Mouse (Mus musculus): ENCODE data around the gene Gfod1. TPM values are rescaled to one million over a fixed set of nuclear protein-coding genes. Genes with fewer than 3 reads are reported as not detected.

Gene Gfod1
- polyA plus RNA-seq, 1 experiment from 2014 or later = 2.4 TPM

- Histone ChIP-seq H3K27ac (replicated peaks) (no peak overlapping the region), H3K9ac (no peak overlapping the region), H3K4me1 (replicated peaks) (peaks cover 21% of the 10 kb centered on the region), H3K27me3 (no peaks in the 10 kb centered on the region), H3K4me3 (no peak overlapping the region), H3K9me3 (no peaks in the 10 kb centered on the region), H3K36me3 (no peaks in the 10 kb centered on the region), H3K4me2 (no peak overlapping the region)
- ATAC-seq (ENCODE audit: low FRiP score, low read depth) = no peak
- 59% methylated on average over 7 of the region's 7 CpGs for WGBS
Observed at GRCm38 (mm10) chr13:43296140-43296805, 7.7 kb downstream of the Gfod1 start.

GRCm38 (mm10) chr13:43295684-43296083 lies 8.3 kb downstream of the Gfod1 start:
- WGBS = 89% methylated on average over 7 of the region's 7 CpGs

GRCm38 (mm10) chr13:43294957-43295590 lies 8.9 kb downstream of the Gfod1 start:
- 62% methylated on average over 7 of the region's 7 CpGs for WGBS

More at GRCm38 (mm10) chr13:43295684-43296083, 8.3 kb downstream of the Gfod1 start:
- no peak overlapping the region for H3K4me3 ChIP-seq
- no peak for ATAC-seq (ENCODE audit: low FRiP score, low read depth)
- H3K36me3 ChIP-seq = no peaks in the 10 kb centered on the region
- peaks cover 15% of the 10 kb centered on the region for H3K4me1 ChIP-seq (replicated peaks)
- no peak overlapping the region for H3K27ac ChIP-seq (replicated peaks)
- no peak overlapping the region for H3K9ac ChIP-seq
- H3K27me3 ChIP-seq = no peaks in the 10 kb centered on the region
- no peaks in the 10 kb centered on the region for H3K9me3 ChIP-seq
- no peak overlapping the region for H3K4me2 ChIP-seq

GRCm38 (mm10) chr13:43292892-43293291 lies 11.1 kb downstream of the Gfod1 start:
- 86% methylated on average over 4 of the region's 4 CpGs for WGBS
- H3K9me3 ChIP-seq = no peaks in the 10 kb centered on the region
- ATAC-seq (ENCODE audit: low FRiP score, low read depth) = no peak

More at GRCm38 (mm10) chr13:43294957-43295590, 8.9 kb downstream of the Gfod1 start:
- H3K9ac ChIP-seq = no peak overlapping the region
- ATAC-seq (ENCODE audit: low FRiP score, low read depth) = no peak
- H3K27me3 ChIP-seq = no peaks in the 10 kb centered on the region
- H3K4me2 ChIP-seq = no peak overlapping the region
- peaks cover 9% of the 10 kb centered on the region for H3K4me1 ChIP-seq (replicated peaks)
- no peaks in the 10 kb centered on the region for H3K9me3 ChIP-seq
- H3K36me3 ChIP-seq = no peaks in the 10 kb centered on the region
- no peak overlapping the region for H3K4me3 ChIP-seq
- H3K27ac ChIP-seq (replicated peaks) = no peak overlapping the region

GRCm38 (mm10) chr13:43289076-43289475 lies 14.9 kb downstream of the Gfod1 start:
- no peaks in the 10 kb centered on the region for H3K27me3 ChIP-seq
- H3K4me3 ChIP-seq = no peak overlapping the region
- peak overlapping the region; percentile 55 for H3K27ac ChIP-seq (replicated peaks)
- WGBS = 43% methylated on average over 6 of the region's 6 CpGs
- H3K9me3 ChIP-seq = no peaks in the 10 kb centered on the region
- H3K4me1 ChIP-seq (replicated peaks) = peaks cover 16% of the 10 kb centered on the region
- ATAC-seq (ENCODE audit: low FRiP score, low read depth) = no peak; the same call in 1 of the 2 replicates
- no peak overlapping the region for H3K9ac ChIP-seq
- H3K36me3 ChIP-seq = no peaks in the 10 kb centered on the region
- H3K4me2 ChIP-seq = no peak overlapping the region

More at GRCm38 (mm10) chr13:43292892-43293291, 11.1 kb downstream of the Gfod1 start:
- H3K27me3 ChIP-seq = no peaks in the 10 kb centered on the region
- H3K27ac ChIP-seq (replicated peaks) = no peak overlapping the region
- H3K4me2 ChIP-seq = no peak overlapping the region
- no peak overlapping the region for H3K4me3 ChIP-seq
- no peak overlapping the region for H3K9ac ChIP-seq
- H3K4me1 ChIP-seq (replicated peaks) = peaks cover 16% of the 10 kb centered on the region
- no peaks in the 10 kb centered on the region for H3K36me3 ChIP-seq

GRCm38 (mm10) chr13:43288444-43288843 lies 15.5 kb downstream of the Gfod1 start:
- H3K9ac ChIP-seq = no peak overlapping the region
- peaks cover 16% of the 10 kb centered on the region for H3K4me1 ChIP-seq (replicated peaks)
- H3K4me2 ChIP-seq = no peak overlapping the region
- H3K9me3 ChIP-seq = no peaks in the 10 kb centered on the region
- H3K36me3 ChIP-seq = no peaks in the 10 kb centered on the region
- WGBS = 40% methylated on average over 4 of the region's 4 CpGs
- H3K27ac ChIP-seq (replicated peaks) = peak overlapping the region; percentile 28; the same call in 1 of the 2 replicates
- no peak overlapping the region for H3K4me3 ChIP-seq
- ATAC-seq (ENCODE audit: low FRiP score, low read depth) = no peak
- no peaks in the 10 kb centered on the region for H3K27me3 ChIP-seq

GRCm38 (mm10) chr13:43288026-43288425 lies 15.9 kb downstream of the Gfod1 start:
- no peak for ATAC-seq (ENCODE audit: low FRiP score, low read depth)
- H3K36me3 ChIP-seq = no peaks in the 10 kb centered on the region
- H3K9ac ChIP-seq = no peak overlapping the region
- H3K27ac ChIP-seq (replicated peaks) = 0 out of 2 replicates have a peak overlapping the region, but pooled peaks have one; percentile 28
- H3K4me1 ChIP-seq (replicated peaks) = peaks cover 16% of the 10 kb centered on the region
- no peaks in the 10 kb centered on the region for H3K27me3 ChIP-seq
- no peak overlapping the region for H3K4me2 ChIP-seq
- H3K4me3 ChIP-seq = no peak overlapping the region
- H3K9me3 ChIP-seq = no peaks in the 10 kb centered on the region
- WGBS = 56% methylated on average over 5 of the region's 5 CpGs

- H3K4me3 ChIP-seq = no peak overlapping the region
- WGBS = 78% methylated on average over 7 of the region's 7 CpGs
- no peak overlapping the region for H3K27ac ChIP-seq (replicated peaks)
- H3K9ac ChIP-seq = no peak overlapping the region
- H3K4me2 ChIP-seq = no peak overlapping the region
- H3K4me1 ChIP-seq (replicated peaks) = peaks cover 16% of the 10 kb centered on the region
- no peaks in the 10 kb centered on the region for H3K27me3 ChIP-seq
- no peaks in the 10 kb centered on the region for H3K9me3 ChIP-seq
- ATAC-seq (ENCODE audit: low FRiP score, low read depth) = no peak
- no peaks in the 10 kb centered on the region for H3K36me3 ChIP-seq
Observed at GRCm38 (mm10) chr13:43286836-43287235, 17.1 kb downstream of the Gfod1 start.

GRCm38 (mm10) chr13:43284711-43285151 lies 19.2 kb downstream of the Gfod1 start:
- Histone ChIP-seq H3K4me1 (replicated peaks) (peaks cover 16% of the 10 kb centered on the region), H3K27ac (replicated peaks) (no peak overlapping the region), H3K9me3 (no peaks in the 10 kb centered on the region), H3K4me2 (no peak overlapping the region), H3K4me3 (no peak overlapping the region), H3K36me3 (no peaks in the 10 kb centered on the region), H3K9ac (no peak overlapping the region), H3K27me3 (no peaks in the 10 kb centered on the region)
- 59% methylated on average over 4 of the region's 4 CpGs for WGBS
- ATAC-seq (ENCODE audit: low FRiP score, low read depth) = no peak

GRCm38 (mm10) chr13:43273906-43274305 lies 30.1 kb downstream of the Gfod1 start:
- WGBS = 77% methylated on average over 14 of the region's 14 CpGs
- Histone ChIP-seq H3K27me3 (no peaks in the 10 kb centered on the region), H3K9ac (no peak overlapping the region), H3K27ac (replicated peaks) (no peak overlapping the region), H3K36me3 (no peaks in the 10 kb centered on the region), H3K9me3 (no peaks in the 10 kb centered on the region), H3K4me1 (replicated peaks) (peaks cover 6% of the 10 kb centered on the region), H3K4me2 (no peak overlapping the region), H3K4me3 (no peak overlapping the region)
- ATAC-seq (ENCODE audit: low FRiP score, low read depth) = no peak

- no peaks in the 10 kb centered on the region for H3K9me3 ChIP-seq
- no peak overlapping the region for H3K4me3 ChIP-seq
- no peak overlapping the region for H3K4me2 ChIP-seq
- no peaks in the 10 kb centered on the region for H3K27me3 ChIP-seq
- no peak overlapping the region for H3K27ac ChIP-seq (replicated peaks)
- peaks cover 6% of the 10 kb centered on the region for H3K4me1 ChIP-seq (replicated peaks)
- H3K9ac ChIP-seq = no peak overlapping the region
- H3K36me3 ChIP-seq = no peaks in the 10 kb centered on the region
- ATAC-seq (ENCODE audit: low FRiP score, low read depth) = no peak
- 81% methylated on average over 13 of the region's 13 CpGs for WGBS
Observed at GRCm38 (mm10) chr13:43272303-43273135, 31.5 kb downstream of the Gfod1 start.

GRCm38 (mm10) chr13:43271481-43271880 lies 32.5 kb downstream of the Gfod1 start:
- no peaks in the 10 kb centered on the region for H3K9me3 ChIP-seq
- H3K4me1 ChIP-seq (replicated peaks) = peaks cover 6% of the 10 kb centered on the region
- H3K4me2 ChIP-seq = no peak overlapping the region
- H3K27me3 ChIP-seq = no peaks in the 10 kb centered on the region
- no peak overlapping the region for H3K4me3 ChIP-seq
- no peak for ATAC-seq (ENCODE audit: low FRiP score, low read depth)
- no peak overlapping the region for H3K27ac ChIP-seq (replicated peaks)
- 83% methylated on average over 9 of the region's 9 CpGs for WGBS
- H3K9ac ChIP-seq = no peak overlapping the region
- H3K36me3 ChIP-seq = no peaks in the 10 kb centered on the region
